Mouse (Mus musculus): ENCODE results near the gene Cpxm2.

The Cpxm2 gene

DNA sequence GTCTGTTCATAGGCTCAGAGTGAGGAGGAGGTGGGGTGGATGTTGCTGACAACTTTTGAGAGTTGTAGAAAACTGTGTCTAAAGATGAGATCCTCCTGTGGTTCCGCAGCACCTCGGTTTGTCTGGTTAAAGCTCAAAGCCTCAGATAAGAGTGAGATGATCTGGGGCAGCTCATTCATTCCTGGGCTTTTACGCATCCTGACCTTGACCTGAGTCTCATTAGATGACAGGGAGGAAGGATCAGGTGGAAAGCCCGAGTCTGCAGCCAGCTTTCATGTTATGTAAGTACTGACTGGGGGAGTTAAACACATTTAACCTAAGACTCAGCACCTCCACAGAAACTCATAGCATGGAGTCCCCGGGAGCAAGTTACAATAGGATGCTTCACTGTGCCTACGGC is 127.9 kb downstream of the Cpxm2 start:
- in situ Hi-C loops (cut with MboI, MseI) = no loop called here

GRCm38 (mm10) chr7:132025591-132025990 is 128.9 kb downstream of the Cpxm2 start:
- in situ Hi-C loops (cut with MboI, MseI) = no loop called here

DNA sequence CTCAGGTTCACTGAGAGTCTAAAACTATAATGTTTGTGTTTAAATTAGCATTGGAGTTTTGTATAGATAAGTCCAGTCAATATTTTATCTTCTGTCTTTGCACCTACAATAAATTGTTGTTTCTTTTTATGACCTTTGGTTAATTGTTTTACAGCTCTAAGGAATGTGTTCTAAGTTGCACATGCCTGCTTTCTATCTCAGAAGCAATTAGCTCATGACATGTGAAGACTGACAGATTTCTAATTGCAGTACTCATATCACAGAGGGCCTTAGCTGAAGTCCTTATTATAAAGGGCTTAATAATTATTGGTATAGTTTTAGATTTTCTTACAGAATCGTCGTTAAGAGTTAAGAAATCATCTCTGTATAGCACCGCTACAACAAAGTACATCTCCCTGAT is 138.6 kb downstream of the Cpxm2 start:
- in situ Hi-C loops (cut with MboI, MseI) = loop anchor here (5.0 kb wide), 1 partner anchor 426 kb away; no protein-coding TSS in a partner anchor

GRCm38 (mm10) chr7:132015193-132015592 is 139.3 kb downstream of the Cpxm2 start:
- in situ Hi-C loops (cut with MboI, MseI) = loop anchor here (5.0 kb wide), 1 partner anchor 427 kb away; no protein-coding TSS in a partner anchor

DNA sequence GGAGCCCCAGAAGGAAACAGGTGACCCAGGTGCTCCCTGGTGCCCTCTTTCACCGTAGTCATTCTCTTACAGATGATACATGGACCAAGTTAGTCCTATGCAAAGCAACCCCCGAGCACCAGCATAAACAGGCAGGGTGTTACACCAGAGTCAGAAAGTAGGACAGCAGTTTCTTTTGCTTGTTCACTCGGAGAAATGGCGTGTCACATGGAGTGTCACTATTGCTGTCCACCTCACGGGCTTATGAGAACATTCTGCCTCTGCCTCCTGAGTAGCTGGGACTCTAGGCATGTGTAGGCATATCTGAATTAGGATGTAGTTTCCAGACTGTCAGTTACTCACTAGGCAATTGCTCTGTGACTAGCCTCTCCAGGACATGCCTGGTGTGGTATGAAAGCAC is 140.6 kb downstream of the Cpxm2 start:
- in situ Hi-C loops (cut with MboI, MseI) = no loop called here

GRCm38 (mm10) chr7:132012969-132013679 is 141.4 kb downstream of the Cpxm2 start:
- in situ Hi-C loops (cut with MboI, MseI) = no loop called here

DNA sequence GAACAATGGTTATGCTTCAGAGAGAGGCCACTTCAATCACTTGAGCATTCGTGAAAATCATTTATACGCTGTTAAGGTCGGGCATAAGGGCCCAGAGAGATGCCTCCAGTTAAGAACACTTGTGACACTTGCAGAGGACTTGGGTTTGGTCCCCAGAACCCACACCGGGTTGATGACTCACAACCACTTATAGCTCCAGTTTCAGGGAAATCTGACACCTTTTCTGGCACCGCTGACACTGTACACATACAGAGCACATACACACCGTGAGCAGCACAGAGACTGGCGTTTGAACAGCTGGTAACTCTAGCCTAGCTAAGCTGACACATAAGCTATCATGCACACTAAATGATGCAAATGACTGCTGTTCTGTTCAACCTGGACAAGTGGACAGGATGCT is 145.5 kb downstream of the Cpxm2 start:
- in situ Hi-C loops (cut with MboI, MseI) = no loop called here

DNA sequence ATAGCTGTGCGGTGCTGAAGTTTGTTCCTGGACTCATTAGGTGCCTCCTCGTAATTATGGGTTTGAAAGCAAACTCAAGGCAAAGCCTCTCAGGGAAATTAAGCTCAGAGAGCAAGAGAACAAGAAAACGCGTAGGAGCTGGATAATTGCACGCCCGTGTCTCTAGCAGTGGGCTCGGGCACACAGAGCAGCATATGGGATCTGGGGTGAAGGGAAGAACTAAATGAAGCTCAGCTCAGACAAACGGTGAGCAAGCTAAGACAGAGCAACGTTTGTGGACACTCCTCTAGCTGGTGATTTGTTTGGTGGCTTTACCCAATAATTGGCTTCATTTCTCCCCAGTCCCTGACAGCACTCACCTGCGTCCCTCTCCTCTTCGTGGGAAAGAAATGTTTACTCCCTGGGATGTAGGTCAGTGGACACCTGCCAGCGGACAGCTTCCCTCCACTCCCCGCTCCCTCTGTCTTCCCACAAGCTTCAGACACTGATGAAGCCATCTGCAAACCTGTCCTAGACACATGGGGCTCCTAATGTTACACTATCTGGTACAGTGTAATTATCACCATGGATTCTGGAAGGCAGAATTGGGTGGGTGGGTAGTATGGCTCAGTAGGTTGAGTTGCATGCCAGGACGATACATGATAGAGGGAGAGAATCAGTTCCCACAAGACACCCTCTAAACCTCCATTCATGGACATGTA is 148.4 kb downstream of the Cpxm2 start:
- in situ Hi-C loops (cut with MboI, MseI) = no loop called here

DNA sequence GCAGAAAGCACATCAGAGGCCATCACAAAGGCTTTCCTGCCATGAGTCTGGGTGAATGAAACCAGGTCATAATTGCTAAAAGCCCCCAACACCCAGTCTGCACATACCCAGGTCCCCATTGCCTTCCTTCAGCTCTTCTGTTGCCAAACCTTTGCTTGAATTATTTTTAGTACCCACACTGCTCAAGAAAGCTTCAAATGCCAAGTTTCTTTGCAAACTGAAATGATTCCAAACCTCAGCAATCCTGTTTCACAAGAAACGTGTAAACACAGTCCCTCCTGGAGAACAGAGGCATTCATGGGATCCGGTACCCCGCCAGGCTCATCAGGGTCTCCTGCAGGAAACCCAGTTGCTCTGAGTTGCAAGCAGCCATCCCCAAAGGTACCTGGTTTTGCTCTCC is 161.7 kb downstream of the Cpxm2 start:
- in situ Hi-C loops (cut with MboI, MseI) = no loop called here

GRCm38 (mm10) chr7:131992226-131992625 is 162.3 kb downstream of the Cpxm2 start:
- in situ Hi-C loops (cut with MboI, MseI) = no loop called here

DNA sequence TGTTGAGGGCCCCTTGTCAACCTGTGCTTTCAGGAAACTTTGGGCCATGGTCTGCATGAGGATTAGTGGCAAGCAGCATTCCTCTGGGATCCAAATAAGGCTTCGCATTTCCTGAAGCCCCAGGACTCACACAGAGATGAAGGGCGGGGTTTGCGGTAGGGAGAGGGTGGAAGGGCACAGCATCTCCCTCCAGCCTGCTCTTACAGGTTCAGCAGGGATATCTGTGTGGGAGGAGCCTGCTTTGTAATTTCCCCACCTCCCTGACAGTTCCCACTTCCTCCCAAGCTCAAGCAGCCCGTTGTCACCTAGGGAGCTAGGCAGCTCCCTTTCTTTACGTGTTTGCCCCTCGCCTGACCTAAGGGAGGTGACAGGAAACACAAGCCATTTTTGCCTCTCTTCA is 165.5 kb downstream of the Cpxm2 start:
- in situ Hi-C loops (cut with MboI, MseI) = no loop called here

Data from T-helper 1 cell (primary cell).